Mouse (Mus musculus): ENCODE results near the gene Rdm1. TPM values are rescaled to one million over a fixed set of nuclear protein-coding genes. Genes with fewer than 3 reads are reported as not detected.
"Not testable (repeated sequence)": the region's sequence is repeated elsewhere in the genome, so short reads cannot be mapped to it uniquely, and the experiment has no call there.

Gene Rdm1
- total RNA-seq, 1 experiment from 2014 or later: 37.3 TPM

DNA sequence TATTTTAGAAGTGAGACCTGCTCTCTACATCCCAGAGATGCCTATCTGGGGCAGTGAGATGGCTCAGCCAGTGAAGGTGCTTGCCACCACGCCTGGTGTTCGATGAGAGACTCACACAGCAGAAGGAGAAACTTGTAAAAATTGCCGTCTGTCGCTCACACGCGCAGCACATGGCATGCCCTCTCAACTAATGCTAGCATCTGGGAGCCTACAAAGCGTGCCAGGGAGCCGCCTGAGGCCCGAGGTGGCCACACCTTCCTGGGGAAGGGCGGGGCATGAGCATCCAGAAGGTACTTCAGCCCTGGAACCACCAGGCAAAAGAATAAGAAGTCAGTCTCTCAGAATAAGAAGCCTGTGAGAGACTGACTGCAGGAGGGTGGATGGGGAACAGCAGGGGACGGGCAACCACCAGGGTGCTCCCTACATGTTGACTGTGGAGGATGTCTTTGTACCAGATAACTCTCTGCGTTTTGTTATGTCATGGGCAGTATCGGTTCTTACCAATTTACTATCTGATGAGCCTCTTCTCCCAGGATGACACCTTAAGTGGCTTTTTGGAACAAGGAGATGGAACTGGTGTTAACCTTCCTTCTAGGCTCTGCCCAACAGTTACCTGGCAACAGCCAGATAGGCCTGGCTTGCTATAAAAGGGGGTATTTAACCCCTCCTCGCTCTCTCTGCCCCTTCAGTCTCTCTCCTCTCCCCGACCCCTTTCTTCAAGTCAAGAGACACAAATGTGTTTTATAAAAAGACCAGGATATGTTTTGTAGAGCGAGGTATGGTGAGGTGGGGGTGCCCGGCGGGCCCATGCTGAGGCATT lies 9.8 kb upstream of the Rdm1 start:
- DNase-seq: no peak

DNA sequence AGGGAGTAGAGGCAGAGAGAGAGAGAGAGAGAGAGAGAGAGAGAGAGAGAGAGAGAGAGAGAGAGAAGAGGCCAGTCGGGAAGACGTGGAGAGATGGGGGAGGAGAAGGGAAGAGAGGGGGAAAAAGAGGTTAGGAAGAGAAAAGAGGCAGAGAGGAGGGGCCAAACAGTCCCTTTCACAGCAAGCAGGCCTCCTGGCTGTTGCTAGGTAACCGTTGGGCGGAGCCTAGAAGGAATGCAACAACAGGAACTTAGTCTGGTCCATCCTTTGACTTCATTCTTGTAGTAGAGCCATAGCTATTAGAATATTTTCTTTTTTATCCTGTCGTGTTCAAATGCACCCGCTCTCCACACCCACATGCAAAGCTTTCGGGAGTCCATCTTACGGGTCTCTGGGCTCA lies 9.1 kb upstream of the Rdm1 start:
- DNase-seq: peak; percentile 35

DNA sequence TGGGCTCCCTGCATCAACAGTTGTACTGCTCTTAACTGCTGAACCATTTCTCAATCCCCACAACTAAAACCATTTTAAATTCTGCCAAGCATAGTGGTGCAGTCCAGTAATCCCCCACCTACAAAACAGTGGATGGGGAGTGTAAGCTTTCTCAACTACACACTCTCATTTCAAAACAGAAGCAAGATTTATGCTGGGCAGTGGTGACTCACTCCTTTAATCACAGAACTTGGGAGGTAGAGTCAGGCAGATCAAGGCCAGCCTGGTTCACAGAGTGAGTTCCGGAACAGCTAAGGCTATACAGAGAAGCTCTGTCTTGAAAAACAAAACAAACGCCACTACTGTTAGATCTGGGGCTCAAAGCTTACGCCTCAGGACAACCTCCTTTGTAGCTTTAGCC lies 8.4 kb upstream of the Rdm1 start:
- no peak for DNase-seq

DNA sequence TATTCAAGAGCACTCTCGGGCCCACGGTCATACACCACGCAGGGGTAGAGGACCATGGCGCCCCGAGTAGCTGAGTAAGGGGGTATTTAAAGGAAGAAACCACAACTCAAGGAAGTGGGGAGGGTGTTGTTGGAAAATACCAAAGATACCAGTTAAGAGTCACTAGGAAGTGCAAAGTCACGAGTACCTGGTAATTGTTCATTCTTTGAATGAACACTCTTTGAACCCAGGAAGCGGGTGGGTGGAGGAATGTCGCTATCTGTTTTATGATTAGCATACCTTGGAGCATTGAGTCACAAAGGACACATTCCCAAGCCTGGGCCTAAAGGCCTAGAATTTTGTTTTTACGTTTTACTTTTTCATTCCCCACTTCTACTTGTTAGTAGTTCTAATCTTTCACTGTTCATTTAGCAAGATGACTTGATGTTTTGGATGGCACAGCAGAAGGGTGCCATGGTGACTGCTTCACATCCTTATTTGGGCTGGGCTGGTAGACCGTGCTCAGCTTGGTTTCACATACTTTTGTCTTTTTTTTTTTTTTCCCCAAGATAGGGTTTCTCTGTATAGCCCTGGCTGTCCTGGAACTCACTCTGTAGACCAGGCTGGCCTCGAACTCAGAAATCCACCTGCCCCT lies 6.9 kb upstream of the Rdm1 start:
- DNase-seq: not testable (repeated sequence)

DNA sequence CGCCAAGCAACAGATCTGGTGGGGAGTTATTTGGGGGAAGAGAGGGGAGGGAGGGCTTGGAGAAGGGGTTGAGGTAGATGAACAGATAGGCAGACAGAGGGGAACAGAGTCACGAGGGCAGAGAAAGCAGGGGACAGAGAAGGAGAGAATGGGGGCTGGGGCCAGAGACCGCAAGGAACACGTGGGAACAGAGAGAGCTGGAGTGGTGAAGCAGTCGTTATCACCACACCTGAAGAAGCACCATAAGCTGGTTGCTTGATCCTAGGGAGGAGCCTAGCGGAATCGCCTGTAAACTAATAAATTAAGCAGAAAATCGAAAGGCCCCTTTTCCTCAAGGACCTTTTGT lies 373 bp upstream of the Rdm1 start:
- DNase-seq: no peak

DNA sequence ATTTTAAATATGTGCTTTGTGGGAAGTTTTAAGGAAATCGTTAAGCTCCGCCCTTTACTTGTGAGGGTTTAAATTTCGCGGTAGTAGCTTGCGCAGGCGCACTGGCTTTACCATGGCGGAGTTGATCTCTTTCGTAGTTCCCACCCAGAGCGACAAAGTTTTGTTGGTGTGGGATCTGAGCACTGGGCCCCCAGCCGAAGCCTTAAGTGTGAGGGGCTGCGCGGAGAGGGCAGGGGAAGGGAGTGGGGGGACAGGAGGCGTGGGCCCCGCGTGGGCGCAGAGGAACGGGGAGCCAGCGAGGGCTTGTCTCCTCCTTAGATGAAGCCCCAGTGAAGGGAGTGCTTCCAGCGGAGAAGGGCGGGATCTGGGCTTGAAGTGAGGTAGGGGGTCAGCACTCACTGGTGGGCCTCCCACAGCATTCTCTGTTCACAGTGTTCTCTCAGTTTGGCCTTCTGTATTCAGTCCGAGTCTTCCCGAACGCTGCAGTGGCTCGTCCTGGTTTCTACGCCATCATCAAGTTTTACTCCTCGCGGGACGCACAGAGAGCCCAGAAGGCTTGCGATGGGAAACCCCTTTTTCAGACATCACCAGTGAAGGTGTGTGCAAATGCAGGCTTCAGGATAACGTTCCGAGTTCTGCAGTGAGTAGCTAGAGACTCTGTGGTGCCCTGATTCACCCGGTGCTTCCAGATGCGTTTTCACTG lies 1.0 kb downstream of the Rdm1 start:
- DNase-seq: peak; percentile 92

DNA sequence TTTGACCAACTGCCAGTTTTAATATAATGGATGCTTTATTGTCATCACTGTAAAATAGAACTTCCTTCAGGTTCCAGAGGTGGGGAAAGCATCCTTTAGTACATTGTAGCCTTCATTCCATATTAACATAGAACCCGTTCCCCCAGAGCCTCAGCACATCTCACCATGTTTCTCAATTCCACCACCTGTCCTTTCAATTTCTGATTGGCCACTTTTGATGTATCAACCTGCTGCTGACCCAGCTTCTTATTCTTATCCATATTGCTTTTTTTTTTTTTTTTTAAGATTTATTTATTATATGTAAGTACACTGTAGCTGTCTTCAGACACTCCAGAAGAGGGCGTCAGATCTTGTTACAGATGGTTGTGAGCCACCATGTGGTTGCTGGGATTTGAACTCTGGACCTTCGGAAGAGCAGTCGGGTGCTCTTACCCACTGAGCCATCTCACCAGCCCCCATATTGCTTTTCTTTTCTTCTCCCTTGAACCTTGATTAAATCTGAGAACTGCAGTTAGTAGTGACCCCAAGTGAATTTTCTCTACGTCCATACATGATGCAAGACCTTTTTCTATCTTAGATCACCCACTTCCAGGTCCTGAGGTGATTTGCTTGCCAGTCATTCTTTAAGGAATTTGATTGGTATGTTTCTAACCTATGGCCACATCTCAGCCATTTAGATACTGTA lies 1.9 kb downstream of the Rdm1 start:
- DNase-seq: not testable (repeated sequence)

DNA sequence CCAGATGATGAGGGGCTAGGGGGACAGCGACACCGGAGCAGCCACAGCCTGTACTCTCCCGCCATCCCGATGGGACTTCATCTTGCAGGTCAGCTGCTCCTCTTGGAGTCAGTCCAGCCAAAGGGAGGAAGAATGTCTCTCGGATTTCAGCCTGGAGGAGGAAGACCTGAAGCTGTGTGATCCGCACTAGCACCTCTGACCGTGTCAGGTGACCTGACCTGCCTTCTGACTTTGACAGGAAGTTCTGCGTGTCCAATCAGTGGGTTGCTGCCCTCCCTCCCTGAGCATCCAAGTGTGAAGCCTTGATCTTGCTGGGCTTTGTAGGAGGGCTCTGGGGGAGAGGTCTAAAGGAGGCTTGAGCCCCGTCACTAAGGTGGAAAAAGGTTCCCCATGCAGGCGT lies 8.7 kb downstream of the Rdm1 start:
- no peak for DNase-seq

DNA sequence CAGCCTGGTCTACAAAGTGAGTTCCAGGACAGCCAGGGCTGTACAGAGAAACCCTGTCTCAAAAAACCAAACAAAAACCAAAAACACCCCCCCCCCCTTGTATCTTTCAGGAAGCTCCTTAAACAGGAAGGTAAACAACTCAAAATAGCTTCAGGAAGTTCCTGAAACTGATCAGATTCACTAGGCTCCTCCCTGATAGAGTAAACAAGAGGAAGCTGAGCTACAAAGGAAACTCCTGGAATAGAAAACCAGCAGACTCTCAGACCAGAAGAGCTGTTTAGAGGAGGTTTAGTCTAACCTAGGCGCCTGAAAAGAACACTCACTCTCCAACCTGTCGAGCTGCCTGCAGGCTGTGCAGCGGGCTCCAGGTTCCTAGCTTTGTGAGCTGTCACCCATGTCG lies 12.8 kb downstream of the Rdm1 start:
- DNase-seq: no peak

DNA sequence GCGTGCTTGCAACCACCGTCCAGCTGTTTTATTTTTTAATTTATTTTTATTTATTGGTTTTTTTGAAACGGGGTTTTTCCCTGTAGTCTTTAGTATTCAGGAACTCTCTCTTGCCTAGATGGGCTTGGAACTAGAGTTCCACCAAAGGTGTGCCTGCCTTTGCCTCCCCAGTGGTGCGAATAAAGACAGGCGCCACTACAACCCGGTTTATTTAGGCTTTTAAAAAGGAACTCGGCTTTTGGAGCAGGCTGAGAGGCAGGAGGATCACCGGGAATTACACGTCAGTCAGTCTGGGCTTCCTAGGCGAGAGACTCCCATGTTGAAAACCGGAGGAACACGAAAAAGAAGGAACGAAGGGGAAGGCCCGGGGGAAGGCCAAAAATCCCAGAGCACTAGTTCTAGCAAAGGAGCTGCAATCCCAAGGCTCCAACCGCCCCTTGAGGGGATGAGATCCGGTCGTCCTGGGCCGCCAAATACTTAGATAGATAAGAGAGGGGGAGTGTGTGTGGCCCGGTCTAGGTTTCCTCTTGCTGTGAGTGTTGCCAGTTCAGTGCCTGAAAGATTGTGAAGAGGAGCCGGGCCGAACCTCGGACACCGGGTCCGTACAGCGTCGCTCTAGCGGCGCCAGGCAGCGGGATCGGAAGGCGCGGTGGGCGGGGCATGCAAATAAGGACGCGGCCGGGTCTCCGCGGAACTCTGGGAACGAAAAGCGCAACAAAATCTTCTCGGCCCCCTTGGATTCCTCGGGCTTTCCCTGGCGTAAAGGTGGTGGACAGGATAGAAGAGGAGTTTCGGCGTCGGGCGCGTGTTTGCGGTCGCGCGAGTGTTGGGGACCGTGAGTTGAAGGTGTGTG lies 14.1 kb downstream of the Rdm1 start:
- peak; percentile 82 for DNase-seq

DNA sequence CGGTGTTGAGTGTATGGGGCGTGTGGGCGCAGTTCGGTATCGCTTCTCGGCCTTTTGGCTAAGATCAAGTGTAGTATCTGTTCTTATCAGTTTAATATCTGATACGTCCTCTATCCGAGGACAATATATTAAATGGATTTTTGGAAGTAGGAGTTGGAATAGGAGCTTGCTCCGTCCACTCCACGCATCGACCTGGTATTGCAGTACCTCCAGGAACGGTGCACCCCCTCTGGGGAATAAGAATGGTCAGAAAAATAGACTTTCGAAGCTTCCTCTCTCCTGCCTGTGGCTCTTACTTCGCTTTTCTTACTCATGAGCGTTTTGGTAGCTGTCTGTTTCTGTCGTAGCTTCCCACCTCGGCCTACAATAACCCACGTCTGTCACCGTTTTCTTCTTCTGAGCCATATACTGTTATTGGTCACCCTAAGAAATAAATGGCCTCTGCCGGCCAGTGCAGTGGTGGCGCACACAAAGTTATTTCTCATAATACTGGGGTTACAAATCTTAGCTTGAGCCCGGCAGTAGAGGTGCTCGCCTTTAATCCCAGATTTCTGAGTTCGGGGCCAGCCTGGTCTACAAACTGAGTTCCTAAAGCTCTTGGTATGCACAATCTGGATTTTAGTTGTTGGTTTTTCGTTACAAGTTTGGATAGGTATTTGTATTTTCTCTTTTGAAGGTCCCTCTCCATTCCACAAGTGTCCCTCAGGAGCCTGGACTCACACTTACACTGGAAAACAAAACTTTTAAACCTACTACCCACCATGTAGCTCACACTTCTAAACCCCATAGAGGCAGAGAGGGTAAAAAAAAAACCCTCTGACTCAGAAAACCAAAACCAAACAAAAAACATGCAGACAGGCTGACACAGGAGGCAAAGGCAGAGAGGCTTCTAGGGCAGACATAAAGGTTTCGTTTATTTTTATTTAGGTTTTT lies 15.0 kb downstream of the Rdm1 start:
- DNase-seq: not testable (repeated sequence)

DNA sequence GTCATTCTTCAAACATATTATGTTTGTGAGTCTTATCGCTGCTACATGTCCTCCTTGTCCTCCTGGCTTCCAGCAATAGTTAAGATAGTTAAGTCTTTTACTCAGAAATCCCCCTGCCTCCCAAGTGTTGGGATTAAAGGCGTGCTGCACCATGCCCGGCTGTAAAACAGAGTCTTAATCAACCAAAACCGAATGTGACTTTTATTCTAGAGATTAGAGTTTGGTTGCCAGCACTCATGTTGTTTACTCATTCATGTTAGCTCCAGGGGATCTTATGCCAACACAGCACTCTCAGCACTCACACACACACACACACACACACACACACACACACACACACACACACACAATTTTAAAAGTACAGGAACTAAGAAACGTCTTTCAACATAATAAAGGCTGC lies 15.9 kb downstream of the Rdm1 start:
- no peak for DNase-seq

DNA sequence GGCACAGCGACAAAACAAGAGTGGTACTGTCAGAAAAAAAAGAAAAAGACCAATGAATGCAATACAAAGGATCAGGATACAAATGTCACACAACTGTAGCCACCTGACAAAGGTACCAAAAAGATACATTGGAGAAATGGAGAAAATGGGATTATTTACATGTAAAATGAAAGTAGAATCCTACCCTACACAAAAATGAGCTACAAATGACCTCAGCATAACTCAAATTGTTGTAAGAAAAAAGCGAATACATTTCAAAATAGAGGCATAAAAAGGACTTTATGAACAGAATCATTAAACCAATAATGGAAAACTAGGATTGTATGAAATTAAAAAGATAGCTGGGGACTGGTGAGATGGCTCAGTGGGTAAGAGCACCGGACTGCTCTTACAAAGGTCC lies 17.6 kb downstream of the Rdm1 start:
- no peak for DNase-seq

DNA sequence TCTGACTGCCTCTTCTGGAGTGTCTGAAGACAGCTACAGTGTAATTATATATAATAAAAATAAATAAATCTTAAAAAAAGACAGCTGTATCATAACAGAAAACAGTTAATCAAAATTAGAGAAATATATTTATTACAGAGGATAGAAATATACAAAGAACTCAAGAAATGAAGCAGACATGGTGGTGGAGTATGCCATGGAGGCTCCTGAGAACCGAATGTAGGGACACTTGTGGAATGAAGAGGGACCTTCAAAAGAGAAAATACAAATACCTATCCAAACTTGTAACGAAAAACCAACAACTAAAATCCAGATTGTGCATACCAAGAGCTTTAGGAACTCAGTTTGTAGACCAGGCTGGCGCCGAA lies 18.0 kb downstream of the Rdm1 start:
- not testable (repeated sequence) for DNase-seq

DNA sequence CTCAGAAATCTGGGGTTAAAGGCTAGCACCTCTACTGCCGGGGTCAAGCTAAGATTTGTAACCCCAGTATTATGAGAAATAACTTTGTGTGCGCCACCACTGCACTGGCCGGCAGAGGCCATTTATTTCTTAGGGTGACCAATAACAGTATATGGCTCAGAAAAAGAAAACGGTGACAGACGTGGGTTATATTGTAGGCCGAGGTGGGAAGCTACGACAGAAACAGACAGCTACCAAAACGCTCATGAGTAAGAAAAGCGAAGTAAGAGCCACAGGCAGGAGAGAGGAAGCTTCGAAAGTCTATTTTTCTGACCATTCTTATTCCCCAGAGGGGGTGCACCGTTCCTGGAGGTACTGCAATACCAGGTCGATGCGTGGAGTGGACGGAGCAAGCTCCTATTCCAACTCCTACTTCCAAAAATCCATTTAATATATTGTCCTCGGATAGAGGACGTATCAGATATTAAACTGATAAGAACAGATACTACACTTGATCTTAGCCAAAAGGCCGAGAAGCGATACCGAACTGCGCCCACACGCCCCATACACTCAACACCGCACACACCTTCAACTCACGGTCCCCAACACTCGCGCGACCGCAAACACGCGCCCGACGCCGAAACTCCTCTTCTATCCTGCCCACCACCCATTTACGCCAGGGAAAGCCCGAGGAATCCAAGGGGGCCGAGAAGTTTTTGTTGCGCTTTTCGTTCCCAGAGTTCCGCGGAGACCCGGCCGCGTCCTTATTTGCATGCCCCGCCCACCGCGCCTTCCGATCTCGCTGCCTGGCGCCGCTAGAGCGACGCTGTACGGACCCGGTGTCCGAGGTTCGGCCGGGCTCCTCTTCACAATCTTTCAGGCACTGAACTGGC lies 18.7 kb downstream of the Rdm1 start:
- peak; percentile 66 for DNase-seq

DNA sequence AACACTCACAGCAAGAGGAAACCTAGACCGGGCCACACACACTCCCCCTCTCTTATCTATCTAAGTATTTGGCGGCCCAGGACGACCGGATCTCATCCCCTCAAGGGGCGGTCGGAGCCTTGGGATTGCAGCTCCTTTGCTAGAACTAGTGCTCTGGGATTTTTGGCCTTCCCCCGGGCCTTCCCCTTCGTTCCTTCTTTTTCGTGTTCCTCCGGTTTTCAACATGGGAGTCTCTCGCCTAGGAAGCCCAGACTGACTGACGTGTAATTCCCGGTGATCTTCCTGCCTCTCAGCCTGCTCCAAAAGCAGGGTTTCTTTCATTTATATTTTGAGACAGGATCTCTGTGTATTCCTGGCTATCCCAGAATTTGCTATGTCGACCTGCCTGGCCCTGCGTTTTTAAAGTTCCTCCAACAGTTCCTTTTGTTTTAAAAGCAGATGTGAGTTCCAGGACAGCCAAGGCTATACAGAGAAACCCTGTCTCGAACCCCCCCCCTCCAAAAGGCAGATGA lies 19.3 kb downstream of the Rdm1 start:
- DNase-seq: not testable (repeated sequence)

DNA sequence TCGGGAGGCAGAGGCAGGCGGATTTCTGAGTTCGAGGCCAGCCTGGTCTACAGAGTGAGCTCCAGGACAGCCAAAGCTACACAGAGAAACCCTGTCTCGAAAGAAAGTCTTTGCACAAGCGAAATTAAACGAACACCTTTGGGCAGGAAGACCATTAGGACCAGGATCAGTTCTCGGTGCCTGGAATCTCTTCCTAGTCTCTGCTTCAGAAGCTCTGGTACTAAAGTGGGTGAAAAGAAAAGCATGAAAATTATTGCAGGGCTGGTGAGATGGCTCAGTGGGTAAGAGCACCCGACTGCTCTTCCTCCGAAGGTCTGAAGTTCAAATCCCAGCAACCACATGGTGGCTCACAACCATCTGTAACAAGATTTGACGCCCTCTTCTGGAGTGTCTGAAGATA lies 20.1 kb downstream of the Rdm1 start:
- not testable (repeated sequence) for DNase-seq

DNA sequence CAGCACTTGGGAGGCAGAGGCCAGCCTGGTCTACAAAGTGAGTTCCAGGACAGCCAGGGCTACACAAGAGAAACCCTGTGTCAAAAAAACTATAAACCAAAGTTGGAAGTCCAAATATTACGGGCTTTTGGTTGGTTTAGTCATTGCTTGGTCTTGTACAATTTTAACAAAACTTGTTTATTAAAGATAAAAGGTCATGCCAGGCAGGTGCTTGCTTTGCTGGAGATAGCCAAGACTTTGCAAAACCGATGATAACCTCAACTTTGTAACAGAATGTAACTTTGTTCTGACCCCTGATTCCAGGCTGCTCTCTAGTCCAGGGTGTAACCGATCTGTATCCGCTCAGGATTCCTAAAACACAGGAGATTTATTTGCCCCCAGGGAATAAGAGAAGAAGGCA lies 29.4 kb downstream of the Rdm1 start:
- no peak for DNase-seq

DNA sequence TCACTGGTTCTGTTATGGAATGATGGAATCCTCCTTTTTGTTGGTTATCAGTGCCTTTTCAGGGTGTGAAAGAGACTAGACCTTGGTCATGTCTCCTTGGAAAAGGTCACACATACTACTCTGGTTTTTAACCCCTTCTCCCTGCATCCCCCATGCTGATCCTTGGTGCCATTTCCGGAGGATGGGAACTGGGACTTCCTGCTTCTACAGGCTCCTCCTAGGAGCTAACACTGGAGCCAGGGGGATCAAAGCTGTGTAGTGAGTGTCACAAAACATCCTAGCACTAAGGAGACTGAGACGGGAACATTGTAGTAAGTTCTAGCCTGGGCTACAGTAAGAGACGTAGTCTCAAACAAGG lies 30.5 kb downstream of the Rdm1 start:
- DNase-seq: no peak
